Mouse (Mus musculus): ENCODE results near the gene Abhd8. TPM values are rescaled to one million over a fixed set of nuclear protein-coding genes. Genes with fewer than 3 reads are reported as not detected.

Abhd8 gene
- total and polyA plus RNA-seq, 2 experiments from 2014 or later = 168 to 210 TPM

DNA sequence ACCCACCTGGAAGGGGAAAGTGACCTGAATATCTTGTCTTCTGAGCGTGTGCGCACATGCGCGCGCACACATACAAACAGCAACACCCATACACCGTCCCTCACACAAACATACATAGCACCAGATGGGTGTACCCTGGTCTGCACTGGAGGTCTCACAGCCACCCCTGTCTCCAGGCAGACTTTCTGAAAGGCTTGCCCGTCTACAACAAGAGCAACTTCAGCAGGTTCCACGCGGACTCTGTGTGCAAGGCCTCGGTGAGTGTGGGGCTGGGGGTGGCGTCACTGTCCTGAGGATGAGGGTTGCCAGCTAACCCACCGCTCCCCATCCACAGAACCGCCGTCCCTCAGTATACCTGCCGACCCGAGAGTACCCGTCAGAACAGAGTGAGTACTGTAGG is 8.4 kb upstream of the Abhd8 start:
- Histone ChIP-seq H3K4me2 (ENCODE audit: low read depth) (no peak overlapping the region), H3K9me3 (ENCODE audit: low read length) (no peaks in the 10 kb centered on the region), H3K9ac (no peak overlapping the region), H3K4me3 (ENCODE audit: low read depth, low read length) (no peak overlapping the region), H3K27me3 (ENCODE audit: insufficient read depth, low read length) (no peaks in the 10 kb centered on the region), H3K36me3 (ENCODE audit: insufficient read depth) (peaks cover 39% of the 10 kb centered on the region), H3K4me1 (ENCODE audit: insufficient read depth) (peaks cover 9% of the 10 kb centered on the region), H3K27ac (ENCODE audit: low read depth, low read length) (no peak overlapping the region)
- no peak for ATAC-seq
- no peak for TF ChIP-seq CTCF (IDR thresholded peaks at IDR 0.05; ENCODE audit: low read depth)
- 95% methylated on average over 17 of the region's 17 CpGs for WGBS
- DNase-seq = no peak

DNA sequence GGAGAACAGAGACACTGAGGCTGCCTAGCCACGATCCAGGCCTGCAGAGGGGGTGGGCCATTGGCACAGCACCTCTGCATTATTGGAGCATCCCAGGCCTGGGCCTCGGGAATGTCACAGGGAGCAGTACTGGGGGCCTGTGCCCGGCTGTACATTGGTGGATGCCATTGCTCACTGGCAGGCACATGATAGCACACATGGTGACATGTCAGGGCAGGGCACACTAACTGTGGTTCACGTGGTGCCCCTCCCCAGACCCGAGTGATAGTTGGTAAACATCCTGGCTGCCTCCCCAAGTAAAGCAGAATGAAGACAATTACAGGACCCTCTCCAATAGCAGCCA is 7.4 kb upstream of the Abhd8 start:
- no peaks in the 10 kb centered on the region for H3K9me3 ChIP-seq (ENCODE audit: low read length)
- 73% methylated on average over 5 of the region's 5 CpGs for WGBS
- no peak for TF ChIP-seq CTCF (IDR thresholded peaks at IDR 0.05; ENCODE audit: low read depth)
- no peak overlapping the region for H3K27ac ChIP-seq (ENCODE audit: low read depth, low read length)
- peaks cover 10% of the 10 kb centered on the region for H3K4me1 ChIP-seq (ENCODE audit: insufficient read depth)
- H3K9ac ChIP-seq = no peak overlapping the region
- DNase-seq (no peak), ATAC-seq (no peak)
- H3K27me3 ChIP-seq (ENCODE audit: insufficient read depth, low read length) = no peaks in the 10 kb centered on the region
- H3K36me3 ChIP-seq (ENCODE audit: insufficient read depth) = peaks cover 39% of the 10 kb centered on the region
- H3K4me2 ChIP-seq (ENCODE audit: low read depth) = no peak overlapping the region
- no peak overlapping the region for H3K4me3 ChIP-seq (ENCODE audit: low read depth, low read length)

DNA sequence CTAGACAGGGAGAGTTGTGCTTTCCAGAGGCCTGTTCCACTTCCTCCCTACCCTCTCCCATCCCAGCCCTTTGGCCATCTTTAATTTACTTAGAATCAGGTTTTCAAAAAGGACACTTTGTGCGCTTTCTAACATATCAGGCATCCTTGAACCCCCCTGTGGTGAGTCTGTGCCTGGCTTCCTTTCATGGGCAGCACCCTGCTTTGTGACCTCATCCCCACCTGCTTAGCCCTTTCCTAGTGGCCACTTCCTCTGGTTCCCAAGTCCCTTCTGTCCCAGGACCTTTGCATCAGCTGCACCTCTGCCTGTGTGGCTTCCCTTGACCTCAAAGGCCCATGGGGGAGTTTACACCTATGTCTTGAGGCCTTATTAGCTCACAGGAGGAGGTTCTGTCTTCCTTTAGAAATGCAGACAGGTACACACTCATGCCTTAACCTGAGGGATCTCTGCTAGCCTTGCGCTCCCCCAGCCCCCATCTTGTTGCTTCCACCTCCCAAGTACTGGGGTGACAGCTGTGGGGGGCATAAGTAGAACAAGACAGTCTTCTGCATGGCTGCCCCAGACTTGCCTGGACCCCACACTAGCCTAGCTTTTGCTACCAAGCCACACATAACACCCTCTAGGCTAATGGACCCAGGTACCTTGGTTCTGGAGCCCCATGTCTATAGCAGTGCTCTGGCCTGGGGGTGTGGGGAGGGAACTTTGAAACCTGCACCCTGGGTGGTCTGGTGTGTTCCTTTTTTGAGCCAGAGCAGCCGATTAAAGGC is 6.9 kb upstream of the Abhd8 start:
- H3K9ac ChIP-seq = peak overlapping the region; percentile 77
- no peaks in the 10 kb centered on the region for H3K27me3 ChIP-seq (ENCODE audit: insufficient read depth, low read length)
- H3K4me3 ChIP-seq (ENCODE audit: low read depth, low read length) = peak overlapping the region; percentile 75
- peak overlapping the region; percentile 90 for H3K27ac ChIP-seq (ENCODE audit: low read depth, low read length)
- TF ChIP-seq CTCF (IDR thresholded peaks at IDR 0.05; ENCODE audit: low read depth) = no peak
- WGBS = 78% methylated on average over 3 of the region's 3 CpGs
- peak overlapping the region; percentile 86 for H3K4me2 ChIP-seq (ENCODE audit: low read depth)
- ATAC-seq = no peak
- DNase-seq = no peak
- H3K9me3 ChIP-seq (ENCODE audit: low read length) = no peaks in the 10 kb centered on the region
- H3K4me1 ChIP-seq (ENCODE audit: insufficient read depth) = peaks cover 15% of the 10 kb centered on the region
- peaks cover 39% of the 10 kb centered on the region for H3K36me3 ChIP-seq (ENCODE audit: insufficient read depth)

DNA sequence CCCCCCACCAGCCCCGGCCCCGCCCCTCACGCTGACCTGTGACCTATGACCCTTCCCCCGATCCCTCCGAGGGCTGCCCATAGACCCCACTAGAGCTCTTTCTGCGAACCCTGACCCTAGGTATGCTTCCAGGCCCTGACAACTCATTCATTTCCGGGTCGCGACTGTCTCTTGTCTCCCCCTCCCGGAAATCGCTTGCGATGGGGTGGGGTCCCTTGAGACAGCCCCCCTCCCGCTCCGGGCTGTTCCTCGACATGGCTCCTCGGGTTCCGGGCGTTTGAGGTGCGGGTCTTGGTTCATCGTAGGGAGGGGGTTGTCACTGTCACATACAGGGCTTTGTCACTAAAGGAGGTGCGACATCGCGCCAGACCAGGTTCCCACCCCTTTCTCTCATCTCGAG is 6.0 kb upstream of the Abhd8 start:
- Histone ChIP-seq H3K27me3 (ENCODE audit: insufficient read depth, low read length) (no peaks in the 10 kb centered on the region), H3K9ac (peak overlapping the region; percentile 77), H3K36me3 (ENCODE audit: insufficient read depth) (peaks cover 31% of the 10 kb centered on the region), H3K4me1 (ENCODE audit: insufficient read depth) (peaks cover 15% of the 10 kb centered on the region), H3K9me3 (ENCODE audit: low read length) (no peaks in the 10 kb centered on the region), H3K4me2 (ENCODE audit: low read depth) (peak overlapping the region; percentile 86), H3K4me3 (ENCODE audit: low read depth, low read length) (peak overlapping the region; percentile 75), H3K27ac (ENCODE audit: low read depth, low read length) (peak overlapping the region; percentile 90)
- WGBS = under 1% methylated on average over 24 of the region's 24 CpGs
- ATAC-seq (peak; percentile 75), DNase-seq (peak; percentile 85)
- TF ChIP-seq CTCF (IDR thresholded peaks at IDR 0.05; ENCODE audit: low read depth) = no peak

DNA sequence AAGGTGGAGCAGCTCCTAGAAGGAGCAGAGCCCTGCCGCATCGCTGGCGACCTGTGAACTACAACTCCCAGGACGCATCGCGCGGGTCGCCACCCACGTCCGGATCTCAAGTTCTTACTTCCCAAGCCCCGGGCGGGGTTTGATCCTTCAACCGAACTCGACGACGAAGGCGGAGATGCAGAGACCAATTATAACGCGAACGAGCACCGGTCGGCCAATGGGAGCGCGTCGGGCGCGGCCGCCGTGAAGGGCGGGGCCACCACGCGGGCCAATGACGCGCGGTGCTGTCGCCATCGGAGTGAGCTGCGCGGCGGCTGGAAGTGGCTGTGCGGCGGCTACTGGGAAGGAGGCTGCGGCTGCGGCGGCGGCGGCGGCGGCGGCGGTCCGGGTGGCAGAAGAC is 5.5 kb upstream of the Abhd8 start, which contains the start of gene Dda1:
Gene Dda1 (plus strand): TSS at position 284 of the 400 bp plus-strand sequence.
- peak within 1 kb of the TSS; percentile 75 for H3K4me3 ChIP-seq (ENCODE audit: low read depth, low read length)
- DNase-seq = peak; percentile 99
- peaks cover 18% of the 10 kb centered on the region for H3K4me1 ChIP-seq (ENCODE audit: insufficient read depth)
- 0% methylated on average over 42 of the region's 52 CpGs for WGBS
- peak within 1 kb of the TSS; percentile 86 for H3K4me2 ChIP-seq (ENCODE audit: low read depth)
- no peaks in the 10 kb centered on the region for H3K9me3 ChIP-seq (ENCODE audit: low read length)
- peak within 1 kb of the TSS; percentile 77 for H3K9ac ChIP-seq
- peak; percentile 92 for ATAC-seq
- H3K27me3 ChIP-seq (ENCODE audit: insufficient read depth, low read length) = no peaks in the 10 kb centered on the region
- TF ChIP-seq CTCF (IDR thresholded peaks at IDR 0.05; ENCODE audit: low read depth) = no peak
- peak within 1 kb of the TSS; percentile 90 for H3K27ac ChIP-seq (ENCODE audit: low read depth, low read length)
- peaks cover 26% of the 10 kb centered on the region for H3K36me3 ChIP-seq (ENCODE audit: insufficient read depth)

DNA sequence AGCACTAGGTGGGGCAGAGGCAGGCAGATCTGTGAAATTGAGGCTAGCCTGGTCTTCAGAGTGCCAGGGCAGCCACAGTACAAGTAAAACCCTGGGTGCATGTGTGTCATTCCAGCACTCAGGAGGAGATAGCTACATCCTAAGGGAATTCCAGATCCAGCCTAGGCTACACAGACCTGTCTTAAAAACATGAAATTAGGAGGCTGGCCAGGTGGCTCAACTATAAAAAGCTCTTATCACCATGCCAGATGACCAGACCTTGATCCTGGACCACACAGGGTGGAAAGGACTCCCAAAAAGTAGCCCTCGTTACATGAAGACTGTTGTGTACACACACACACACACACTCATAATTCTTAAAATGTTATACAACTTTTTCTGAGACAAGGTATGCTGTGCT is 4.5 kb upstream of the Abhd8 start:
- Histone ChIP-seq H3K27me3 (ENCODE audit: insufficient read depth, low read length) (no peaks in the 10 kb centered on the region), H3K36me3 (ENCODE audit: insufficient read depth) (peaks cover 18% of the 10 kb centered on the region), H3K4me3 (ENCODE audit: low read depth, low read length) (no peak overlapping the region), H3K27ac (ENCODE audit: low read depth, low read length) (no peak overlapping the region), H3K4me1 (ENCODE audit: insufficient read depth) (peaks cover 20% of the 10 kb centered on the region), H3K9me3 (ENCODE audit: low read length) (no peaks in the 10 kb centered on the region), H3K9ac (no peak overlapping the region), H3K4me2 (ENCODE audit: low read depth) (no peak overlapping the region)
- DNase-seq = no peak
- no peak for ATAC-seq
- 85% methylated on average over 1 of the region's 1 CpGs for WGBS
- TF ChIP-seq CTCF (IDR thresholded peaks at IDR 0.05; ENCODE audit: low read depth) = no peak

DNA sequence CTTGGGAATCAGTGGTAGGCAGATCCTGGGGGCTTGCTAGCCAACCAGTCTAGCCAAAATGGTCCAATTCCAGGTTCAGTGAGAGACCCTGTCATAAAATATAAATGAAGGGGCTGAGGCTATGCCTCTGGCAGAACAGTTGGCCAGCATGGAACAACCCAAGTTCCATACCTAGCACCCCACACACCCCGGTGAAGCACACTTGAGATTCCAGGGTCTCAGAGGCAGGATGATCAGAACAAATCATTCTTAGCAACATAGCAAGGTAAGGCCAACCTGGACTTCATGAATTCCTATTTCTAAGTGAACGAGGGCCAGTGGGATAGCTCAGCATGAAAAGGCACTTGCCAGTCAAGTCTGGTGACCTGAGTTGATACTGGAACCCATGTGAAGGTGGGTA is 3.7 kb upstream of the Abhd8 start:
- H3K4me1 ChIP-seq (ENCODE audit: insufficient read depth) = peaks cover 26% of the 10 kb centered on the region
- H3K27me3 ChIP-seq (ENCODE audit: insufficient read depth, low read length) = no peaks in the 10 kb centered on the region
- WGBS = 91% methylated on average over 2 of the region's 2 CpGs
- peaks cover 13% of the 10 kb centered on the region for H3K36me3 ChIP-seq (ENCODE audit: insufficient read depth)
- H3K4me3 ChIP-seq (ENCODE audit: low read depth, low read length) = no peak overlapping the region
- no peak overlapping the region for H3K4me2 ChIP-seq (ENCODE audit: low read depth)
- ATAC-seq (no peak), DNase-seq (no peak)
- TF ChIP-seq CTCF (IDR thresholded peaks at IDR 0.05; ENCODE audit: low read depth) = no peak
- H3K27ac ChIP-seq (ENCODE audit: low read depth, low read length) = no peak overlapping the region
- no peak overlapping the region for H3K9ac ChIP-seq
- H3K9me3 ChIP-seq (ENCODE audit: low read length) = no peaks in the 10 kb centered on the region

All from forebrain, postnatal 0 days (tissue).